Mouse (Mus musculus): ENCODE data around the gene Olfr44. TPM values are rescaled to one million over a fixed set of nuclear protein-coding genes. Genes with fewer than 3 reads are reported as not detected.

Gene Olfr44
- not detected in 2 replicates for polyA plus RNA-seq (2016; fragmentation: Nextera tagmentation; extraction: Ambion mirVana)

DNA sequence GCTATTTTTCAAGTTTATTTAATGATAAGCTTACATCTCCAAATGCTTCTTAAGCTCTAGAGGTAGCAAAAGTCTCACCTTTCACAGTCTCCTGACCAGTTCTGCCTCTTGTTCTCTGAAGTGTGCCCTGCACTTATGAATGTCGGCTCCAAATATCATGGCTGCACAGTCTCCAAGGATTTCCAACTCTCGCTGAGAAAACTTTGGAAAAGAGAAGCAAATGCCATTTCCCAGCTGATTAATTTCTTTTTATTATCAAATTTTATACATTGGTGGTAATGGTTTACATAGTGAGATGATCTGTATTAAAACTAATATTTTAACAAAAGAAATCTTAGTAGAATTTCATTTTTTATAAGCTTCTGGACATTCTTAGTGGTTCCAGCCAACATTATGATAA lies at the start of gene Olfr44:
TSS of gene Olfr44 (minus strand) at position 101 of the 400 bp plus-strand sequence.
- Histone ChIP-seq H3K4me1 (no peaks in the 10 kb centered on the region), H3K9me3 (replicated peaks) (no peaks in the 10 kb centered on the region), H3K4me3 (no peak within 1 kb of the TSS), H3K27me3 (ENCODE audit: low read depth, poor library complexity, severe bottlenecking) (no peaks in the 10 kb centered on the region), H3K36me3 (no peaks in the 10 kb centered on the region), H3K27ac (replicated peaks) (no peak within 1 kb of the TSS)
- 94% methylated on average over 2 of the region's 2 CpGs for WGBS
- DNase-seq (ENCODE audit: low spot score) = no peak

DNA sequence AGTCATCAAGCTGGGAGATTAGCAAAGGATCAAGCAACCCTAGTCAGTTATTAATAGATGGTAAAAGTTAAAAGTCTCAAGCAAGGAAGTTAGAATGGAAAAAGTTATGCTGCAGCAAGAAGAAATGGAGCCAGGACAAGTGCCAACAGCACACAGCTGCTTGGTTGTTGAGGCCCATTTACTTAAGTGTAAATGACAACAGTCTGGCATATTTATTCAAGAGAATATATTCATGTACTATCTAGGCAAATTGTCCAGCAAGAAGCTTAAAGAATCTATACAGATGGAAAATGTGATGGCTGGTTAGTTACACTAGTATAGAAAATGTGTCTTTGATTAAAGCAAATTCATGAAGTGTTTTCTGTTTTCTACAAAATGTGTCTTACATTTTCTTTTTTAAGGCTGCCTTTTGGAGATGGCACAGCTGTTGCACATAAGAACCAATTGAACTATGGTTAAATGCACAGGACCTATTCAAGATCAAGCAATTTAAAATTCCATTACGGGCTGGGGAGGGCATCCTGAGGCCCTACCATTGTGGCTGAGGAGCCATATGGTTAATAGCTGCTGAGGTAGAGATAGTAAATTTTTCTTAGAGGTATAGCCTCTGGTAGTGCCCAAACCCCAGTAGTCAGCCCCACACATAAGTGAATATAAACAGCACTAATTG lies 30.0 kb upstream of the Olfr44 start:
- H3K27ac ChIP-seq (replicated peaks) = no peak overlapping the region
- H3K4me1 ChIP-seq = no peaks in the 10 kb centered on the region
- no peaks in the 10 kb centered on the region for H3K27me3 ChIP-seq (ENCODE audit: low read depth, poor library complexity, severe bottlenecking)
- no peak for DNase-seq (ENCODE audit: low spot score)
- no peaks in the 10 kb centered on the region for H3K36me3 ChIP-seq
- no peak overlapping the region for H3K4me3 ChIP-seq
- WGBS = 95% methylated on average over 1 of the region's 1 CpGs
- H3K9me3 ChIP-seq (replicated peaks) = no peaks in the 10 kb centered on the region

DNA sequence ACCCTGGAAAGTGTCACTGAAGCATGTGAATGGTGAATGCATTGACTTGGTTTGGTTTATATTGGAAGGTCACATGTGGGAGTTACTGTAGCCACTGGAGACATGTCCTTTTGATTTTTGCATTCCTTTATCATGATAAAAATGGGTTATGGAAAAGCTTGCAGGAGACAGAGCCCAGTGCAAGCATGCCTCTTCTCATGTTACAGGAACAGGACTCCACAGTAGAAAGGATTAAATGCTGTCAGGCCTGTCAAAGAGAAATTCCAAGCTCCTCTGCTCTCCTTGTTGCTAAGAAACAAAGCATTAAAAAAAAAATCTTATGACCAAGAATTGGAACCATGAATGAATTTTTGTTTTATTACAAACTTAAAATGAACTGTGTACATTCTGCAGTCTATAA lies 24.8 kb upstream of the Olfr44 start:
- no peaks in the 10 kb centered on the region for H3K9me3 ChIP-seq (replicated peaks)
- H3K27me3 ChIP-seq (ENCODE audit: low read depth, poor library complexity, severe bottlenecking) = no peaks in the 10 kb centered on the region
- H3K27ac ChIP-seq (replicated peaks) = no peak overlapping the region
- no peaks in the 10 kb centered on the region for H3K4me1 ChIP-seq
- H3K36me3 ChIP-seq = no peaks in the 10 kb centered on the region
- H3K4me3 ChIP-seq = no peak overlapping the region
- DNase-seq (ENCODE audit: low spot score) = no peak

DNA sequence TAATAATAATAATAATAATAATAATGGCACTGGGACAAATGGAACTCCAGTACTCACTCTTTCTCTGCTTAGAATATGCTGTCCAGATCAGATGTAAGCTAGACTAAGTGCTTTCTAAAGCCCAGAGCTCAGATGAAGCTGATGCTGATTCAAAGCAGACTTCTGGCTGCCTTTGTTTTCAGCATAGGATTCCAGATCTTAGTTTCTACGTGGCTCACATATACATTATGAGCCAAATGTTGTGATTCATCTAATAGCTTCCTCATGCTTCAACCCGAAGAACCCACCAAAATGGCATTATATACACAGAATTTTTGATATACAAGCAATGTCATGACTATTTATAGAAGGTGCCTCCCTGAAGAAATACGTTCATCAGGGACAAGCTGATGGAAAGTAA lies 21.7 kb upstream of the Olfr44 start, which contains the start of gene Olfr957:
TSS of gene Olfr957 (minus strand) at position 279 of the 400 bp plus-strand sequence.
- Histone ChIP-seq H3K36me3 (no peaks in the 10 kb centered on the region), H3K9me3 (replicated peaks) (no peaks in the 10 kb centered on the region), H3K27me3 (ENCODE audit: low read depth, poor library complexity, severe bottlenecking) (no peaks in the 10 kb centered on the region), H3K4me3 (no peak within 1 kb of the TSS), H3K27ac (replicated peaks) (no peak within 1 kb of the TSS), H3K4me1 (no peaks in the 10 kb centered on the region)
- 79% methylated on average over 3 of the region's 3 CpGs for WGBS
- DNase-seq (ENCODE audit: low spot score) = no peak

DNA sequence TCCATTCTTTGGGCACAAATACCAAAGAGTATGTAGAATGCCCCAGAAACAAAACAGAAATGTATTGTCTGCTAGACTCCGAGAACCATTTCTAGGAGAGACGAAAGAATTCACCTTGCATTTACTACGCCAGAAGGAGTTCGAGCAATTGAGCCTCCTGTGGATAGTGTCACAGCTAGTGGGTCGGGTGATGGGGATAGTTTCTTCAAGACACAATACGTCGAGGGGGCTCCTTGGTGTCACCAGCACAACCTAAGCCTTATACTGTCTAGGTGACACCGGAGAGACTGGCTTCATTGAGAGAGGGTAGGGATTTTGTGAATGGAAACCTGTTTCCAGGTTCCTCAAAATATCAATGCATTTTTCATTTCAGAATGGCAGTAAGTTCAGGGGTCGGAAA lies 15.6 kb upstream of the Olfr44 start:
- 81% methylated on average over 9 of the region's 9 CpGs for WGBS
- no peak for DNase-seq (ENCODE audit: low spot score)
- H3K4me3 ChIP-seq = no peak overlapping the region

DNA sequence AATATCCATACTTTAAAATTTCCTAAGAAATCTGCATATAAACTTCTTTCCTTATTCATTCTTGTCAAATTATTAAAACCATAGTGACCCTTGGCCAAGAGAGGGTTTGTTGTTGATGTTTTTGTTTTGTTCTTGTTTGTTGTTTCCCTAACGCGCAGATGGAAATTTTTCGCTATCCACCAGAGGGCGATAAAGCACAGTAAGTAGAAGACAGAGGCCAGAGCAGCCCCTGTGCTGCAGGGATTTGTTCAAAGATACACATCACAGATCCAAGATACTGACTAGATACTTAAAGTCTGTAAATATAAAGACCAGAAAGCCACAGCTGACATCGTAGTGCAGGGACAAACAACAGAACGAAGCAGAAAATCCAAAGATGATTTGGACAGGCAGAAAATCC lies 15.2 kb upstream of the Olfr44 start:
- Histone ChIP-seq H3K4me1 (no peaks in the 10 kb centered on the region), H3K27ac (replicated peaks) (no peak overlapping the region), H3K36me3 (no peaks in the 10 kb centered on the region), H3K4me3 (no peak overlapping the region), H3K9me3 (replicated peaks) (no peaks in the 10 kb centered on the region), H3K27me3 (ENCODE audit: low read depth, poor library complexity, severe bottlenecking) (no peaks in the 10 kb centered on the region)
- peak; percentile 48 for DNase-seq (ENCODE audit: low spot score)
- 13% methylated on average over 6 of the region's 6 CpGs for WGBS

More for the DNA sequence above, 15.6 kb upstream of the Olfr44 start:
- no peaks in the 10 kb centered on the region for H3K36me3 ChIP-seq
- no peaks in the 10 kb centered on the region for H3K27me3 ChIP-seq (ENCODE audit: low read depth, poor library complexity, severe bottlenecking)
- no peaks in the 10 kb centered on the region for H3K9me3 ChIP-seq (replicated peaks)
- no peaks in the 10 kb centered on the region for H3K4me1 ChIP-seq
- H3K27ac ChIP-seq (replicated peaks) = no peak overlapping the region

DNA sequence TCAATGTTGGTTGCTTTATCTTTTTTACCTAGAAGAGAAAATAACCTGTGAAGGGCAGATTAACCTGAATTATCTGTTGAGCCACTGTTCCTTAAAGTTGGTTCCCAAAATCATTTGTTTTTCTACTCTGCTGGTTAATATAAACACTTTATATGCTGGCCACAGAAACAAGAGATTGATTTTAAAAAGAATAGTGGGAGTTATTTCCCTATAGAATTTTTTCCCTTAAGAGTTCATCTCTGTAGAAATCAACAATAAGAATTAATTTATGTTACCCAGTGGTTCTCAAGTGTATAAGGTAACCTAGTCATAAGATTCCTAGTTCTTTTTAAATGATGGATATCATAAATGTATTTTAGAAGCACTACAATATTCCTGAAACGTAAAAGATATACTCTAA lies 22.0 kb downstream of the Olfr44 start, which contains the start of gene Olfr955:
TSS of gene Olfr955 (minus strand) at position 101 of the 400 bp plus-strand sequence.
- no peak for DNase-seq (ENCODE audit: low spot score)
- 68% methylated on average over 1 of the region's 1 CpGs for WGBS

DNA sequence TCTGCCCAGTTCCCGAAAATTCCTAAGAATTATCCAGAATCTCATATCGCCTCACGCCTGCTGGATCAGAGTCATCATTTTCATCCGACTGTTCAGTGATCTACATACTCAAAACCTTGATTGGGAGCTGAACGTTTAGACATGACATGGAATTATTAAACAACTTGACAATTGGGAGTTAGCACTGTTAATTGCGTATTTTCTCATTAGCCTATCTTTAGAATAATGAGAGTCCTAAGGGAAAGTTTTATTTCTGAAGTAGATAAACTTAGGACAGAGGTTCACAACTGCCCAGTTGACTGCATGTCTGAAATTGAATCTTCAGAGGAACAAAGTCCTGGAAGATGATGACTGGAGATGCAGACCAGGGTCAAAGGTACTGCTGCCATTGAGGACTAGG lies 37.4 kb downstream of the Olfr44 start, which contains the start of gene Olfr954:
TSS of gene Olfr954 (plus strand) at position 301 of the 400 bp plus-strand sequence.
- Histone ChIP-seq H3K27ac (replicated peaks) (no peak within 1 kb of the TSS), H3K9me3 (replicated peaks) (no peaks in the 10 kb centered on the region), H3K4me1 (no peaks in the 10 kb centered on the region), H3K27me3 (ENCODE audit: low read depth, poor library complexity, severe bottlenecking) (no peaks in the 10 kb centered on the region), H3K4me3 (no peak within 1 kb of the TSS), H3K36me3 (no peaks in the 10 kb centered on the region)
- 88% methylated on average over 6 of the region's 6 CpGs for WGBS
- no peak for DNase-seq (ENCODE audit: low spot score)

More for the DNA sequence above, 22.0 kb downstream of the Olfr44 start, which contains the start of gene Olfr955:
- H3K27me3 ChIP-seq (ENCODE audit: low read depth, poor library complexity, severe bottlenecking) = no peaks in the 10 kb centered on the region
- no peak within 1 kb of the TSS for H3K4me3 ChIP-seq
- H3K36me3 ChIP-seq = no peaks in the 10 kb centered on the region
- H3K4me1 ChIP-seq = no peaks in the 10 kb centered on the region
- H3K9me3 ChIP-seq (replicated peaks) = no peaks in the 10 kb centered on the region
- no peak within 1 kb of the TSS for H3K27ac ChIP-seq (replicated peaks)

Other genes with a start within 250 kb of the Olfr44 start
- gene Olfr1537, start 244.0 kb downstream of the Olfr44 start, polyA plus RNA-seq (2016; fragmentation: Nextera tagmentation; extraction: Ambion mirVana) = not detected in 2 replicates
- gene Olfr945, start 217.2 kb downstream of the Olfr44 start, polyA plus RNA-seq (2016; fragmentation: Nextera tagmentation; extraction: Ambion mirVana) = not detected in 2 replicates
- not detected in 2 replicates for gene Olfr948, start 167.9 kb downstream of the Olfr44 start, polyA plus RNA-seq (2016; fragmentation: Nextera tagmentation; extraction: Ambion mirVana)
- gene Olfr951, start 106.6 kb downstream of the Olfr44 start, polyA plus RNA-seq (2016; fragmentation: Nextera tagmentation; extraction: Ambion mirVana) = not detected in 2 replicates
- gene Olfr952, start 66.8 kb downstream of the Olfr44 start, polyA plus RNA-seq (2016; fragmentation: Nextera tagmentation; extraction: Ambion mirVana) = not detected in 2 replicates
- gene Olfr954, start 37.3 kb downstream of the Olfr44 start, polyA plus RNA-seq (2016; fragmentation: Nextera tagmentation; extraction: Ambion mirVana) = not detected in 2 replicates
- not detected in 2 replicates for gene Olfr955, start 22.1 kb downstream of the Olfr44 start, polyA plus RNA-seq (2016; fragmentation: Nextera tagmentation; extraction: Ambion mirVana)
- not detected in 2 replicates for gene Olfr957, start 21.8 kb upstream of the Olfr44 start, polyA plus RNA-seq (2016; fragmentation: Nextera tagmentation; extraction: Ambion mirVana)
- gene Olfr958, start 60.1 kb upstream of the Olfr44 start, polyA plus RNA-seq (2016; fragmentation: Nextera tagmentation; extraction: Ambion mirVana) = not detected in 2 replicates
- gene Olfr959, start 81.6 kb upstream of the Olfr44 start, polyA plus RNA-seq (2016; fragmentation: Nextera tagmentation; extraction: Ambion mirVana) = not detected in 2 replicates
- 6.0 and 9.9 TPM in 2 replicates for gene AW551984, start 110.4 kb upstream of the Olfr44 start, polyA plus RNA-seq (2016; fragmentation: Nextera tagmentation; extraction: Ambion mirVana)
- gene Olfr148, start 116.7 kb upstream of the Olfr44 start, polyA plus RNA-seq (2016; fragmentation: Nextera tagmentation; extraction: Ambion mirVana) = not detected in 2 replicates
- not detected in 2 replicates for gene Olfr960, start 127.4 kb upstream of the Olfr44 start, polyA plus RNA-seq (2016; fragmentation: Nextera tagmentation; extraction: Ambion mirVana)
- not detected in 2 replicates for gene Olfr961, start 151.1 kb upstream of the Olfr44 start, polyA plus RNA-seq (2016; fragmentation: Nextera tagmentation; extraction: Ambion mirVana)
- gene Olfr963, start 173.2 kb upstream of the Olfr44 start, polyA plus RNA-seq (2016; fragmentation: Nextera tagmentation; extraction: Ambion mirVana) = not detected in 2 replicates
- not detected in 2 replicates for gene Olfr149, start 213.1 kb upstream of the Olfr44 start, polyA plus RNA-seq (2016; fragmentation: Nextera tagmentation; extraction: Ambion mirVana)
- gene Olfr965, start 217.4 kb upstream of the Olfr44 start, polyA plus RNA-seq (2016; fragmentation: Nextera tagmentation; extraction: Ambion mirVana) = not detected in 2 replicates
- gene Olfr150, start 237.0 kb upstream of the Olfr44 start, polyA plus RNA-seq (2016; fragmentation: Nextera tagmentation; extraction: Ambion mirVana) = not detected in 2 replicates